Mouse (Mus musculus) olfactory bulb, adult 2 months (tissue): ENCODE measurements around the gene Lman1l. TPM values are rescaled to one million over a fixed set of nuclear protein-coding genes. Genes with fewer than 3 reads are reported as not detected.

Experiments
- H3K27ac ChIP-seq: fragments of 200-500 bp; 2 replicates; pipeline ENCODE4 v1.5.1; 2012; ENCODE audit warnings: low read depth, low read length; ENCODE audit not compliant: insufficient read depth
- H3K4me1 ChIP-seq: fragments of 200-500 bp; 2 replicates; pipeline ENCODE4 v1.6.1; 2012; ENCODE audit warnings: low read length; ENCODE audit not compliant: control insufficient read depth, insufficient read depth
- H3K4me3 ChIP-seq: fragments of 200-500 bp; 2 replicates; pipeline ENCODE4 v1.5.1; 2012; ENCODE audit warnings: mild to moderate bottlenecking, low read depth, low read length, moderate library complexity; ENCODE audit not compliant: insufficient read depth
- CTCF ChIP-seq: fragments of 200-500 bp; IDR thresholded peaks from 2 replicates; pipeline ENCODE4 v1.5.1; 2012; ENCODE audit warnings: low read depth, mild to moderate bottlenecking, low read length, moderate library complexity; ENCODE audit not compliant: insufficient read depth
- POLR2A ChIP-seq: fragments of 200-500 bp; IDR thresholded peaks from 2 replicates; pipeline ENCODE4 v1.6.1; 2012; ENCODE audit warnings: mild to moderate bottlenecking, low read depth, low read length, moderate library complexity; ENCODE audit not compliant: insufficient read depth
- WGBS: fragments of 180-500 bp; shearing (Covaris S2); methylation state at CpG from one replicate; pipeline ENCODE4 v1.1.7; 2018; 5-methylcytosine and 5-hydroxymethylcytosine counted together
- polyA plus RNA-seq: library from polyadenylated mRNA; stranded (reverse); fragments of >200 nt; gene quantifications from 2 replicates; pipeline ENCODE4 v1.2.4, GENCODE M21; 2012; ENCODE audit warnings: low replicate concordance; ENCODE audit not compliant: missing spikeins, insufficient read depth, insufficient read length

Gene Lman1l
- polyA plus RNA-seq: not detected in 2 replicates

DNA sequence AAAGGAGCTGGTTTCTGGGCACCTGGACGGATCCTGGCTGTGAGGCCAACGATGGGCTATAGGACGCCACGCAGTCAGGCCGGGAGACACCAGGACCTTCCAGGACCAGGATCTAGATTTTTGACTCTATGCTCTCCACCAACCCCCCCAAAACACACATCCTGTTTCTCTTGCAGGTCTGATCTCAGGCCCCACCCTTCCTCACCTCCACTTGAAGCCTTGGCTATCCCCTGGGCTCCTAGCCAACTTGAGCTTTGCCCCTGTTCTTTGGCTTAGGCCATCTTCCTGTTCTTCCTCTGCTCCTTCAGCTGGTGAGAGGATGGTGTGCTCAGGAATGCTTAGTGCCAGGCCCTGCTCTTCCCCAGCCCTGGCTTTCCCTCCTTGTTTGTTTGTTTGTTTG lies at the start of gene Lman1l:
TSS of gene Lman1l (minus strand) at position 101 of the 400 bp plus-strand sequence.
- H3K27ac ChIP-seq: no peak within 1 kb of the TSS
- H3K4me1 ChIP-seq: peaks cover 5% of the 10 kb centered on the region; the same call in 1 of the 2 replicates
- 92% methylated on average over 5 of the region's 5 CpGs for WGBS

GRCm38 (mm10) chr9:57669566-57669965 lies 49.0 kb upstream of the Lman1l start:
- Histone ChIP-seq H3K27ac (no peak overlapping the region), H3K4me1 (no peaks in the 10 kb centered on the region), H3K4me3 (no peak overlapping the region)
- 85% methylated on average over 3 of the region's 3 CpGs for WGBS
- no peak for TF ChIP-seq POLR2A

More for the DNA sequence above, at the start of gene Lman1l:
- TF ChIP-seq CTCF (no peak), POLR2A (no peak)
- no peak within 1 kb of the TSS for H3K4me3 ChIP-seq

DNA sequence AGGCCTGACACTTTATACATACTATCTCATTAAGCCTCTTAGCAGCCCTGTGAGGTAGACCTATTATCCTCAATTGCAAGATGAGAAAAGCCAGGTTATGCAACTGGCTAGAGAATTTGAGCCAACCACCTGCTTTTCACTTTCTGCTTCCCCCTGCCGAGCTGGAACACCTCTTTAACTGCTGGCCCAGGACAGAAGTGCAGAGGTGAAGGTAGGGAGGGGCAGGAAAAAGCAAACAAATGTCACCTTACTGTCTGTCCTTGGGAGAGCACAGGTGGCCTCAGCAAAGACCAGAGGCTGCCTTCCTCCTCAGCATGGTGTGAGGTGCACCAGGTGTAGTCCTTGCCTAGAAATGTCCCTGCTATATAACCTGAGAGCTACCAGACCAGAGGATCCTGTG lies 47.7 kb upstream of the Lman1l start:
- WGBS: 65% methylated on average over 1 of the region's 1 CpGs
- H3K4me1 ChIP-seq: no peaks in the 10 kb centered on the region
- no peak overlapping the region for H3K27ac ChIP-seq
- no peak overlapping the region for H3K4me3 ChIP-seq
- TF ChIP-seq CTCF (no peak), POLR2A (no peak)

- Histone ChIP-seq H3K27ac (no peak overlapping the region), H3K4me1 (no peaks in the 10 kb centered on the region), H3K4me3 (no peak overlapping the region)
- WGBS: 64% methylated on average over 11 of the region's 11 CpGs
- TF ChIP-seq CTCF (no peak), POLR2A (no peak)
These were observed 47.2 kb upstream of the Lman1l start for GRCm38 (mm10) chr9:57667817-57668216.

DNA sequence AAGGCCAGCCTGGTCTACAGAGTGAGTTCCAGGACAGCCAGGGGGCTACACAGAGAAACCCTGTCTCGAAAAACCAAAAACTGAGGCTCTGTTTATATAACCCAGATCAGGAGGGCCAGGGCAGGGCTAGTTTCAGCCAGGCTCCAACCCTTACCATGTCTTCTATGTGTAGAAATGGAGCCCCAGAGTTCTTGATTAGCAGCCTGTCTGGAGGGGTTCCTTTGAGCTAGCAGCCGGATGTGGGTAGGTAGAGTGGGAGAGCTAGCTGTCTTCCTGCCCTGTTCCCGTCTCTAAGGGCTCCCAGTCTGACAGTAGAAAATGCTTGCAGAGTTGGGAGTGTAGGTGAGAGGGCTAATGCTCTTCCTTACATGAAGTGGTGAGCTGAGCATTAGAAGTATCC lies 46.6 kb upstream of the Lman1l start:
- no peak overlapping the region for H3K27ac ChIP-seq
- WGBS: 85% methylated on average over 3 of the region's 3 CpGs
- H3K4me3 ChIP-seq: no peak overlapping the region
- no peaks in the 10 kb centered on the region for H3K4me1 ChIP-seq
- TF ChIP-seq POLR2A (no peak), CTCF (no peak)

- 92% methylated on average over 8 of the region's 8 CpGs for WGBS
- no peak for TF ChIP-seq CTCF
- TF ChIP-seq POLR2A: no peak
These were observed 46.0 kb upstream of the Lman1l start for GRCm38 (mm10) chr9:57666536-57666935.

GRCm38 (mm10) chr9:57664616-57665015 lies 44.0 kb upstream of the Lman1l start:
- no peak for TF ChIP-seq CTCF
- TF ChIP-seq POLR2A: no peak
- 66% methylated on average over 7 of the region's 7 CpGs for WGBS
- Histone ChIP-seq H3K4me1 (no peaks in the 10 kb centered on the region), H3K4me3 (no peak overlapping the region), H3K27ac (no peak overlapping the region)

More at GRCm38 (mm10) chr9:57666536-57666935, 46.0 kb upstream of the Lman1l start:
- Histone ChIP-seq H3K4me3 (no peak overlapping the region), H3K4me1 (no peaks in the 10 kb centered on the region), H3K27ac (no peak overlapping the region)

- H3K4me3 ChIP-seq: no peak overlapping the region
- no peaks in the 10 kb centered on the region for H3K4me1 ChIP-seq
- TF ChIP-seq POLR2A: no peak
- no peak for TF ChIP-seq CTCF
- H3K27ac ChIP-seq: no peak overlapping the region
- 52% methylated on average over 3 of the region's 3 CpGs for WGBS
These were observed 41.0 kb upstream of the Lman1l start for GRCm38 (mm10) chr9:57661552-57661951.

- Histone ChIP-seq H3K4me1 (peaks cover 3% of the 10 kb centered on the region), H3K4me3 (no peak overlapping the region), H3K27ac (no peak overlapping the region)
- no peak for TF ChIP-seq CTCF
- no peak for TF ChIP-seq POLR2A
- 88% methylated on average over 6 of the region's 6 CpGs for WGBS
These were observed 39.9 kb upstream of the Lman1l start for GRCm38 (mm10) chr9:57660501-57660900.

- TF ChIP-seq POLR2A (no peak), CTCF (no peak)
- Histone ChIP-seq H3K27ac (no peak overlapping the region), H3K4me1 (peaks cover 3% of the 10 kb centered on the region), H3K4me3 (no peak overlapping the region)
- WGBS: 26% methylated on average over 4 of the region's 4 CpGs
These were observed 39.2 kb upstream of the Lman1l start for GRCm38 (mm10) chr9:57659774-57660173.
